Mouse (Mus musculus) lung, postnatal 36 days (tissue): ENCODE results near the gene Zfp454.

Experiments
- DNase-seq: peaks from one replicate; pipeline ENCODE4 v3.0.0; 2022; ENCODE audit warnings: mixed read lengths

Zfp454 gene

GRCm38 (mm10) chr11:50835727-50836126, 51.7 kb downstream of the Zfp454 start:
- DNase-seq, result peak; percentile 23

- peak; percentile 91 for DNase-seq
Measured at GRCm38 (mm10) chr11:50827010-50827953, 60.2 kb downstream of the Zfp454 start, which contains the start of gene Zfp354c. TSS of gene Zfp354c (minus strand) at chr11:50827724.

- DNase-seq, result no peak
Measured at GRCm38 (mm10) chr11:50826214-50826613, 61.2 kb downstream of the Zfp454 start.
